Mouse (Mus musculus) adrenal gland (tissue): ENCODE results near the gene Ptprk.

Source experiments
- intact Hi-C: fragments of 180-260 bp; cut with DNase I; formaldehyde crosslinking; loops from one replicate; pipeline ENCODE4 v1.15.1; 2025

The Ptprk gene

GRCm38 (mm10) chr10:28271729-28272606 lies 197.3 kb downstream of the Ptprk start:
- intact Hi-C loops, result no loop called here

GRCm38 (mm10) chr10:28278757-28279156 lies 204.1 kb downstream of the Ptprk start:
- intact Hi-C loops, result no loop called here

- intact Hi-C loops, result no loop called here
These were observed 222.9 kb downstream of the Ptprk start for GRCm38 (mm10) chr10:28297531-28297930.

- intact Hi-C loops, result no loop called here
These were observed 224.6 kb downstream of the Ptprk start for GRCm38 (mm10) chr10:28299207-28299606.

DNA sequence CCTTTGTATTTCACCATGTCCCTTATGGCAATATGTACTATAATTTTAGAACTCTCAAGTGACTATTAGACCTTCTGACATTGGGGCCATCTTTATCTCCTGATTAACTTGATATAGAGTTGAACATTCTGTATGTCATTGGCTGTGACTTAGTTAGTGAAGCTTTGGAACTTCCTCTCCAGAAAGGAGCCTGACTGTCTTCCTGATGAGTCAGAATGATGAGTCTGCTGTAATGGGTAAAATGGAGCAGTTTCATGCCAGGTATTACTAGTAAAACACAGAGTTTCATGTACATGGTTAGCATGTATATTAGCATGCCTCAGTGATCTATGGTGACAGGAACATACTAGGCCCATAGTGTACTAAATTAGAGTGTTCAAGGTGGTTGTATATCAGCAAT lies 229.2 kb downstream of the Ptprk start:
- intact Hi-C loops, result no loop called here

DNA sequence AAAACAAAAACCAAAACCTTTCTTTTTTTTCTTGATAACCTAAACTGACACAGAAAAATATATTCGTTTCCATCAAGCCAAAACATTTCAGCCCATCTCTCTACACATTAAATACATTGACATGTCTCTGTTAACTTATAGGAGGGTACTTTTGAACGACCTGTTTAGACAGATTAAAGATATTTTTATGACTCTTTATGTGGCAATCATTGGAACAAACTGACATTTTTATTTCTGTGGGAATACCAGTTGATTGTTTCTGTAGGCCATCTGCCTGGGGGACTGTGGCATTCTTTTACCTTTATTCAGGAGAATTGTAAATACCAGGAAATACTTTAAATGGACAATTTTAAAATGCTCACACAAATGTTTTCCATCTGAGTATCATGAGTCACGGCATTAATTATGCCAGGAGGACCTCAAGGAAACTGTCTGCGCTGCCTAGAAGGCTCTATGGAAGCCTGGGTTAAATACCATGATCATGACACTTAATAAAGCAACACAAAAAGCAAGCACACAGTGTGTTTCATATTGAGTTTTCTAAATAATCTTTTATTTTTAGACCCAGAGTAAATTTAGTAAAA lies 229.8 kb downstream of the Ptprk start:
- intact Hi-C loops, result no loop called here

DNA sequence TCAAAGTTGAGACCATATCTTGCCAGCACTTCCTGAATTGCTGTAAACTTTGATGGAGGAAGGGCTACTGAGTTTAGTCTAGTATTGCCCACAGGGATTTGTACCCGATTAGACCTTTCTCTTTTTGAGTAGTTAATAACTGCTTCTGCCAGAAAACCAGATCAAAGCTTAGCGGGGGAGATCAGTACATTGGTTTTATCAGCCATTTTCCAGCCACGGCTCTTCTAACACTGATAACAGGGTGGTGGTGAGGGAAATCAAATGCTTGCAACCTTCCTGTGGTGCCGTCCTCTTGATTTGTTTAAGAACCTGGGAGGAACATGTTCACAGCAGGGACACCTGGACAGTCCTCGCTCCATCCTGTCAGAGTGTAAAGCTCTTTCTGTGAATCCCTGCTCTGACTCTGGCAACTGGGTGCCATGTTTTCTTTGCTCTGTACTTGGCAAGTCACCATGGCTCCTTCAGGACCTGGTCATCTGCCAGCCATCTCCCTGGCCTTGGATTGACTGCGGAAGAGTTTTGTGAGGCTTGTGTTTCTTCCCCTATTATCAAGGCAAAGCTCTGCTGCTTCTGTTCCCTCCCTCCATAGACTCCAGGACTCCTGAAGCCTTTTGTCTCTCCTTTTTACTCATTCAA lies 231.9 kb downstream of the Ptprk start:
- intact Hi-C loops, result no loop called here

- intact Hi-C loops, result no loop called here
These were observed 236.7 kb downstream of the Ptprk start for GRCm38 (mm10) chr10:28311369-28311768.

DNA sequence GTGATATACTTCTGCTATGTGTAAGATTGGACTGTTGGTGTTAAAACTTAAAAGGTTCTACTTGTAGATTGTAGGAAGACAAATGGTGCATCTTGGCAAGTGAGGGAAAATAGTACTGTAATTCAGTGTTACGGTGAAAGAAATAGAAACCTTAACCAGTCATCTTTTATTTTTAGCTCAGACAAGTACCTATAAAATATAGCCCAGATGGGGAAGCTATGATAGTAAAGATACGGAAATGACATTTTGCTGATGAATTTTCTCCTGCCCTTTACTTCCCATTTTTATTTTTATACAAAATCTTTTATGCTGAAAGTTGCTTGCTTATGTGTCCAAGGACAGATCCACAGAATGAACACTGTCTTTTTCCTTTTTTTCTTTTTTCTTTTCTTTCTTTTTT lies 248.4 kb downstream of the Ptprk start:
- intact Hi-C loops, result no loop called here

DNA sequence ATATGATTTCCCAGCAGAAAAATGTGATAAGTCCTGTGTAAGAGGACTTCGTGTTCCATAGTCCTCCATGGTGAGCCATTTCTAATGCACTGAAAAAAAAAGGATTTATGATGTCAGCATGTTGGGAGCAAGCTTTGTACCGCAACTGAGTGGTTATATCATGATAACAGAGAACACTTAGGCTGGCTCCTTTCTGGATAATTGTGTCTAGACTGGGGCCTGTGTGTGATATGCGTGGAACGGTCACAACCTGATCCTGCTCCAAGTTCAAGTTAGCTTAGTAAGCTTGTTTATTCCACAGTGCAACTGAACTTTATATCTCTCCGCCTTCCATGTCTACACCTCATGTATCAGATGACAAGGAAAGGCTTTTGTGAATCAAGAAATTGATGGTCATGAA lies 260.6 kb downstream of the Ptprk start:
- intact Hi-C loops, result no loop called here

DNA sequence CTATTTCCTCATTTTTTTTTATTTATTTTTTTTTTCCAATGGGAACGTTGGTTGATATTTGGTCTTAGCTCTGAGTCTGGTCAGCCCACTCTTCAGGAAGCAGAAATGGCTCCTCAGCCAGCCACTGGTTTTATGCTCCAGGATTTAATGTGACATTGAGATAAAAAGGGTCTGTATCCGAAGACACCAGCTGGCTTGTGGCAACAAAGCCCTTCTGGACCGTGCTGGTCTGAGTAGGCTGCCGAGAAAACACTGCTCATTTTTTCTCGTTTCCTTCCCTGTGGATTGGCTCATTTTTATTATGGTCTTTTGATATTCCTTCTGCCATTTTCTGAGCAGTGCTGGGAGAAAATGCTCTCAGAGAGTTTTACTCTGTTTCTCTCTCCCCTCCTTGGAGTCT lies 263.9 kb downstream of the Ptprk start:
- intact Hi-C loops, result no loop called here

GRCm38 (mm10) chr10:28345196-28345681 lies 270.6 kb downstream of the Ptprk start:
- intact Hi-C loops, result no loop called here

- intact Hi-C loops, result no loop called here
These were observed 290.7 kb downstream of the Ptprk start for GRCm38 (mm10) chr10:28365291-28365690.

DNA sequence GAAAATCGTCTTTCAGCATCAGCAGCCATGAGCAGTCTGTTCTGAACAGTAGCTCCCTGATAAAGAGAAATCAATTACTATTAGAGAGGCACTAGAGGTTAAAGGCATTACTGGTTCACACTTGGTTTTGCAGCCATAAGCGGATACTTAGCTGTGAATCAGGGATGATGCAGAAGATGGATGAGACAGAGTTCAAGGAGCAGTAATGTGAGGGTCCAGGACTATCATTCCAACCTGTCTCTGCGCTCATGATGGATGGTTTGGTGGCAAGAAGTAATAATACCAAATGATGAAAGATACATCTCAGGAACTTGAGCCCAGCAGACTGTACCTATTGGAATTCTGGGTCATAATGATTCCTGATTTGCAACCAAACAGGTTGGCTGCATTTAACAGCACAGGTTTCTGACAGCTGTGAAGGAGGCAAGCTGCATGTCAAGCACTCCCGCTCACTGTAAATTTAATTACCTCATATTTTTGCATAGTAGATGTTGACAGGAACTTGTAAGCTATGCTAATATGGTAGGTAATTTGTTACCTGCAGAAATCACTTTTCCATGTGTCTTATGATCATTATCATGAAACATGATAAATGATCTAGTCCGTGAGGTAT lies 291.6 kb downstream of the Ptprk start:
- intact Hi-C loops, result no loop called here

DNA sequence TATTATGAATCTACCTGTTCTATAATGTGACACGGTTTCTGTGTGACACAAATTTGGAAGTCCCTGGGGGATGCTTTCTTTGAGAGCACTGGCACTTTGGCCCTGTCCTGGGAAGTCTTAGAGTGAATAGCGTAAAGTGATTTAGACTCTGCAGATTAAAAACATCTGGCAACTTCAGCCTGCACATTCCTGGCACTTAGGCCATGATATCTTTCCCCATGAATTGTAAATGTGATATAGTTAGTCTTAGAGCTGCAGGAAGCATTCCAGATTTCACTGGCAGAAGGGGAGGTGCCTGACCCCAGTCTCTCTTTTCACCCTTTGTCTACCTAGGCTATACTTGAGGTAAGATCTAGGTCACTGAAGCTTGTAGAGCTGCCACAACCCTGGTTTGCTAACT lies 295.2 kb downstream of the Ptprk start:
- intact Hi-C loops, result no loop called here

GRCm38 (mm10) chr10:28374874-28375273 lies 300.3 kb downstream of the Ptprk start:
- intact Hi-C loops, result no loop called here

DNA sequence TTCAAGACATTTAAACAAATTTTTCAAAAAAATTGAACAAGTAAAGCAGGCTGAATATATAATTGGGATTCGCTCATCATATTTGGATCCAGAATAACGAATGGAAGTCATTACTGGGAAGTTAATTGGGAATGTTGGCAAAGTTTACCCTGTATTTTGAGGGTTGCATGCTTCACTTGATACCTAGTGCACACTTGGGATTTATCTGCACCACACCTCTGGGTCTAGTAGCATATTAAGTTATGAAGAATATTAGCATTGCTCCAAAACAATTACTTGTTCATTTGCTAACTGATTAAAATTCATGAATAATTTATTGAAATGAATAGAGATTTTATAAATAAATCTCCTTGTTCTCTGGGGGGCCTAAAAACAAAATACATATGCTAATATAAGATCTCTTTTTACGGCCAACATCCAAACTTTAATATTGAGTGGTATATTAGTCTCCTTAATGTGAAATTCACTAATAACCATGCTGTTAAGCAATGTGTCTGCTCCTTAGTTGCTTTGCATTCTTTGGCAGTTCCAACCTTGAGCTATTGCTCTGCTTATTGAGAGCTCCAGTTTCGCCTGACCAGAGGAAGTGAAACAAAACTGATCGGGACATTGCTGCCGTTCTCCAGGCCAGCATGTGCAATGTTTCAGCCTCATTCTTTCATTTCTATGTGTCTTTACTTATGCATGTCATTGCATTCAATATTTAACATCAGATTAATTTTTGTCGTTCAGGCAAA lies 305.3 kb downstream of the Ptprk start:
- intact Hi-C loops, result no loop called here

DNA sequence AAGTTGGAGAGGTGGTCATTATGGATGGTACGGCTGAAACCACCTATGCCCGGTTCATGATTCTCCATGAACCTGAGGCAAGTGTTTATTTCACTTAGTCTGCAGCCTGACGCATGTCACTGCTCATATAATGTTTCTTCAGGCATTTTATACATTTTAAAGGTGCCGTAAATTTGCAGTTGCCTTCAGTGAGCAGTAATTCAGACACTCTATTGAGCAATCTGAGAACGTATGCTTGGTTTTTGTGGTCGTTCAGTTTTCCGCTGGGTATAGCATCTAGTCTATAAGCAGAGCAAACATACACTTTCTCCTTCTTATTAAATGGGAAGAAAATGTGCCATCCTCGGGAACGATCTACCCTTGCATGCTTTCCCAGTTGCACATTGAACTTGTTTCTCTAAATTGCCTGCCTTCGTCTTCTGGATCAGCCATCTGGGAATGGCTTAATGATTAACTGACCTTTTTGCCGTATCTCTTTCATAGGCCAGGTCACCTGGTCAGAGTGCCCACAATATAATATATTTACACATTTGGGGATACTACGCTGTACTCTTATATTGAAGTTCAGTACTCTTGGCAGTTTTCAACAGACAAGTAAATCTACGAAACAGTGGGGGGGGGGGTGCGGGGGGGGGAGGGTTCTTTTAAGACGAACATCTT lies 313.1 kb downstream of the Ptprk start:
- intact Hi-C loops, result no loop called here

GRCm38 (mm10) chr10:28391168-28391567 lies 316.5 kb downstream of the Ptprk start:
- intact Hi-C loops, result no loop called here
